Mouse (Mus musculus): ENCODE measurements around the gene Fam78a. TPM values are rescaled to one million over a fixed set of nuclear protein-coding genes. Genes with fewer than 3 reads are reported as not detected.

Gene Fam78a
- polyA plus RNA-seq, 1 experiment from 2014 or later: 1.5 TPM

DNA sequence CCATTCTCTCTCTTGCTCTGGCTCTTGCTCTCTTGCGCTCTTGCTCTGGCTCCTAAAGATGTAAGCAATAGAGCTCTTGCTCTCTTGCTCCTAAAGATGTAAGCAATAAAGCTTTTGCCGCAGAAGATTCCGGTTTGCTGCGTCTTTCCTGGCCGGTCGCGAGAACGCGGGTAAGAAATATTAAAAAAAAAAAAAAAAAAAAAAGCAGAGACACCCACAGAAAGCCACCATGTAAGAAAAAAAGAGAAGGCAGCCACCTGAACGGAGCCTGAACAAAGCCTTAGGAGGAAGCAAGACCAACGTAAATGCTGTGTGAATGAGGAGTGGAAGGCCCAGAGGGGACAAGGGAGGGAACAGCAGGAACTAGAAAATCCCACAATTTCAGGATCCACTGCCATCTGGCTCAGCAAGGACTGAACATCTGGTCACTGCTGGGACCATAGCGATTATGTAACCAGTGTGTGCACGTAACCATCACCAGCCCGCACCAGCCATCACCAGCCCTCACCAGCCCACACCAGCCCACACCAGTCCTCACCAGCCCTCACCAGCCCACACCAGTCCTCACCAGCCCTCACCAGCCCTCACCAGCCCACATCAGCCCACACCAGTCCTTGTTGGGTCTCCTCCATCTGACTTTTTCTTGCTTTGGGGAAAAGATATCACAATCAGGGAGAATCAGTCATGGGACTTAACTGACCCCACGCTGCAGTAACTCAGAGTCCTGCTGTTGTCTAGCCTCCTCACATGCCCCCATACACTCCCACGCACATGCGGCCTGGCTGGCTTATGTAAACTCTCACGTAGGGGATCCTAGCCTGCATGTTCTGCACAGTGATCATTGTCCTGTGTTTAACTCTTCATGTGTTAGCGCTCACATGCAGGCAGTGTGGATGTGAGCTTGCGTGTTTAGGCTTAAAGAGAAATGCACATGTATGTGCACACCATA is 35.4 kb upstream of the Fam78a start:
- no peak for DNase-seq (ENCODE audit: low spot score)
- Histone ChIP-seq H3K4me3 (no peak overlapping the region), H3K36me3 (no peaks in the 10 kb centered on the region), H3K27ac (peak overlapping the region; percentile 40; the same call in 1 of the 2 replicates), H3K9me3 (0 out of 2 replicates have a peak, but pooled peaks cover 6% of the 10 kb centered on the region), H3K27me3 (ENCODE audit: insufficient read depth, poor library complexity, severe bottlenecking) (no peaks in the 10 kb centered on the region), H3K4me1 (replicated peaks) (peaks cover 11% of the 10 kb centered on the region)
- WGBS: 93% methylated on average over 20 of the region's 20 CpGs

DNA sequence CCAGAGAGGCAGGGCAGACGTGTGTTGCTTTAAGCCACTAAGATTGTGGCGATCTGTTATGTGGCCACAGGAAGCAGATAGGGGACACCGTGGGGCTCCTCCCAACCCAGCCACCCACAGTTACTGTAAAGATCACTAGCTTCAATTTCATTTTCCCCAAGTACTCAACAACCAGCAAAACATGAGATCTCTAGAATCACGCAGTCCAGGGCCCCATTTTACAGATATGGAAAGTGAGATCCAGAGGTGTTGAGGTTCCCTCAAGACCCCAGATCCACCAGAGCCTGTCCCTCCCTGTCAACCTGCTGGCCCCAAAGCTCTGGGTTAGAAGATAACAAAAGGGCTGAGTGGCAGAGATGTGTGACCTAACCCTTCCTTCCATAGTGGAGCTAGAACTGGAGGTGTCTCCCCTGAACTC is 31.2 kb upstream of the Fam78a start:
- Histone ChIP-seq H3K4me3 (no peak overlapping the region), H3K27ac (no peak overlapping the region), H3K27me3 (ENCODE audit: insufficient read depth, poor library complexity, severe bottlenecking) (no peaks in the 10 kb centered on the region), H3K36me3 (no peaks in the 10 kb centered on the region), H3K4me1 (replicated peaks) (peaks cover 6% of the 10 kb centered on the region), H3K9me3 (0 out of 2 replicates have a peak, but pooled peaks cover 6% of the 10 kb centered on the region)
- DNase-seq (ENCODE audit: low spot score): no peak
- WGBS: 91% methylated on average over 4 of the region's 4 CpGs

- 0 out of 2 replicates have a peak, but pooled peaks cover 6% of the 10 kb centered on the region for H3K9me3 ChIP-seq
- peaks cover 8% of the 10 kb centered on the region for H3K4me1 ChIP-seq (replicated peaks)
- peaks cover 3% of the 10 kb centered on the region; the same call in 1 of the 2 replicates for H3K36me3 ChIP-seq
- no peak for DNase-seq (ENCODE audit: low spot score)
- no peak overlapping the region for H3K27ac ChIP-seq
- 70% methylated on average over 2 of the region's 2 CpGs for WGBS
- H3K4me3 ChIP-seq: no peak overlapping the region
- no peaks in the 10 kb centered on the region for H3K27me3 ChIP-seq (ENCODE audit: insufficient read depth, poor library complexity, severe bottlenecking)
Measured at GRCm38 (mm10) chr2:32112548-32112947, 27.9 kb upstream of the Fam78a start.

DNA sequence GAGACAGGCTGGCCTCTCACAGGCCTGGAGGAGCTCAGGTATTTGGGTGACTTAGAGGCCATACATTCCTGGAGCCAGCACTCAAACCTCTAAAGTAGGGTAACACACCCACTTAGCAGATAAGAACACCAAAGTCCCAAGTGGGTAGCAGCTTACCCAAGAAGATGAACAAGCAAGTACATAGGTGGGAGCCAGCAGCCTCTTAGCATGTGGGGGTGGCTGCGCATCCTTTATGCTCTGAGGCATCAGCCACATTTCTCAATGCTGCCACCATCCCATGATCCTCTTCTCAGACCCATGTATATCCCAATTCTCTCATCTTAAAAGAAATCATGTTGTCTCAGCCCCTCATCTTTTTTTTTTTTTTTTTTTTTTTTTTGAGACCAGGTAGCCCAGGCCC is 26.6 kb upstream of the Fam78a start:
- DNase-seq (ENCODE audit: low spot score): no peak
- no peak overlapping the region for H3K27ac ChIP-seq
- 0 out of 2 replicates have a peak, but pooled peaks cover under 1% of the 10 kb centered on the region for H3K9me3 ChIP-seq
- H3K36me3 ChIP-seq: peaks cover 3% of the 10 kb centered on the region; the same call in 1 of the 2 replicates
- 91% methylated on average over 1 of the region's 1 CpGs for WGBS
- H3K27me3 ChIP-seq (ENCODE audit: insufficient read depth, poor library complexity, severe bottlenecking): no peaks in the 10 kb centered on the region
- no peak overlapping the region for H3K4me3 ChIP-seq
- peaks cover 9% of the 10 kb centered on the region for H3K4me1 ChIP-seq (replicated peaks)

GRCm38 (mm10) chr2:32105930-32106329 is 21.3 kb upstream of the Fam78a start:
- Histone ChIP-seq H3K4me3 (no peak overlapping the region), H3K27me3 (ENCODE audit: insufficient read depth, poor library complexity, severe bottlenecking) (no peaks in the 10 kb centered on the region), H3K4me1 (replicated peaks) (peaks cover 42% of the 10 kb centered on the region), H3K27ac (peak overlapping the region; percentile 71), H3K36me3 (peaks cover 3% of the 10 kb centered on the region; the same call in 1 of the 2 replicates), H3K9me3 (no peaks in the 10 kb centered on the region)
- 85% methylated on average over 7 of the region's 7 CpGs for WGBS
- no peak for DNase-seq (ENCODE audit: low spot score)

- no peak overlapping the region for H3K4me3 ChIP-seq
- H3K36me3 ChIP-seq: peaks cover 7% of the 10 kb centered on the region
- H3K4me1 ChIP-seq (replicated peaks): peaks cover 36% of the 10 kb centered on the region
- peaks cover 3% of the 10 kb centered on the region; the same call in 1 of the 2 replicates for H3K9me3 ChIP-seq
- 64% methylated on average over 16 of the region's 16 CpGs for WGBS
- peak overlapping the region; percentile 71 for H3K27ac ChIP-seq
- DNase-seq (ENCODE audit: low spot score): peak; percentile 31
- H3K27me3 ChIP-seq (ENCODE audit: insufficient read depth, poor library complexity, severe bottlenecking): no peaks in the 10 kb centered on the region
Measured at GRCm38 (mm10) chr2:32105117-32105913, 20.7 kb upstream of the Fam78a start.

DNA sequence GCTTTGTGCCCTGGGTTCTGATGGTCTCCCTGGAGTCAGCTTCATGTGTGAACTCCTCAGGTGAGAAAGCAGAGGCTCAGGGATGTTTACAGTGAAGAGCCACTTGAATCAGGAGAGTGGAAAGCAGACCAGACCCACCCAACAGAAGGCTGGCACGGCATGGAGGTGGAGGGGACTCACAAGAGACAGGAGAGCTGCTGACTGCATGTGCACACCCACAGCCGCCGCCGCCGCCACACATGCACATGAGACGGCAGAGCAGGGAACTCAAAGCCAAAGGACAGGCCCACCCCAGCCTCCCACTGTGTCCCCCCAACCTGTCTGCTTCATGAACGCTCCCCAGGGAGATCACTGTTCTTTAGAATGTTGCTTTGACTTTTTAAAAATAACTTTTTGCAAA is 19.5 kb upstream of the Fam78a start:
- no peak overlapping the region for H3K4me3 ChIP-seq
- peaks cover 3% of the 10 kb centered on the region; the same call in 1 of the 2 replicates for H3K9me3 ChIP-seq
- H3K27me3 ChIP-seq (ENCODE audit: insufficient read depth, poor library complexity, severe bottlenecking): no peaks in the 10 kb centered on the region
- H3K27ac ChIP-seq: peak overlapping the region; percentile 41
- peaks cover 7% of the 10 kb centered on the region for H3K36me3 ChIP-seq
- no peak for DNase-seq (ENCODE audit: low spot score)
- 86% methylated on average over 7 of the region's 7 CpGs for WGBS
- H3K4me1 ChIP-seq (replicated peaks): peaks cover 36% of the 10 kb centered on the region

DNA sequence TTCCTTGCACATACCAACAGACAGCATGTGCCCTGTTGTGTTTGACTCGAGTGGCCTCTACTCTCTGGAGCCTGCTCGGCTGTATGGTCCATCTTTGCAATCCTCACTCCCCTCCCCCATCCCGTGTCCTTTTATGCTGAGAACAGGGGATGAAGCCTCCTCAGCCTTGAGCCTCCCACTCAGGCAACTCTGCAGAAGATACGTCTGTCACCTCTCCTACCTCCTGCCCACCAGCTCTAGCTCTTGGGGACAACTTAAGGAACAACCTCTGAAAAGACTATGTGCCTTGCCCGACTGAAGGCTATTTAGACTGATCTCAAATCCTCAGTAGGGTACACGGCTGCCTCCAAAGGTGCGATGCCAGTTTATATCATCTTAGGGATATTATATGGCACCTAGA is 18.9 kb upstream of the Fam78a start:
- H3K36me3 ChIP-seq: peaks cover 7% of the 10 kb centered on the region
- peak overlapping the region; percentile 36 for H3K4me3 ChIP-seq
- no peaks in the 10 kb centered on the region for H3K27me3 ChIP-seq (ENCODE audit: insufficient read depth, poor library complexity, severe bottlenecking)
- DNase-seq (ENCODE audit: low spot score): no peak
- peaks cover 3% of the 10 kb centered on the region; the same call in 1 of the 2 replicates for H3K9me3 ChIP-seq
- H3K4me1 ChIP-seq (replicated peaks): peaks cover 36% of the 10 kb centered on the region
- 79% methylated on average over 7 of the region's 7 CpGs for WGBS
- H3K27ac ChIP-seq: peak overlapping the region; percentile 62; the same call in 1 of the 2 replicates

DNA sequence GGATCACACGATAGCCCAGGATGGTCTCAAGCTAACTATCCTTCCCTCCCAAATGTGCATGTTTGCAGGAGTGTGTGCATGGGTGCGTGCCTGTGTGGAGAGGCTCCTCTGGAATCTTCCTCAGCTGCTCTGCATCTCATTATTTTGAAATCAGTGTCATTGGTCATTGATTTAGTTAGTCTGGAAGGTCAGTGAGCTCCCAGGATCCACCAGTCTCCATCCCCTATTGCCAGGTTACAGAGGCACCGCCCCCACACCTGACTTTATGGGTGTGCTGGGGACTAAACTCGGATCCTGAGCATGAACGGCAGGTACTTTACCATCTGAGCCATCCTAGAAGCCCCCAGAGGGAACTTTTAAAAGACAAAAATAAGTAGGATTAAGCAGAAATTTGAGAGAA is 18.3 kb upstream of the Fam78a start:
- Histone ChIP-seq H3K36me3 (peaks cover 5% of the 10 kb centered on the region; the same call in 1 of the 2 replicates), H3K9me3 (peaks cover 3% of the 10 kb centered on the region; the same call in 1 of the 2 replicates), H3K27me3 (ENCODE audit: insufficient read depth, poor library complexity, severe bottlenecking) (no peaks in the 10 kb centered on the region), H3K4me1 (replicated peaks) (peaks cover 36% of the 10 kb centered on the region), H3K4me3 (peak overlapping the region; percentile 36), H3K27ac (peak overlapping the region; percentile 62)
- DNase-seq (ENCODE audit: low spot score): no peak
- WGBS: 61% methylated on average over 5 of the region's 5 CpGs

- no peak for DNase-seq (ENCODE audit: low spot score)
- H3K27ac ChIP-seq: peak overlapping the region; percentile 89
- no peaks in the 10 kb centered on the region for H3K27me3 ChIP-seq (ENCODE audit: insufficient read depth, poor library complexity, severe bottlenecking)
- H3K4me1 ChIP-seq (replicated peaks): peaks cover 24% of the 10 kb centered on the region
- H3K36me3 ChIP-seq: peaks cover 5% of the 10 kb centered on the region; the same call in 1 of the 2 replicates
- H3K9me3 ChIP-seq: peaks cover 3% of the 10 kb centered on the region; the same call in 1 of the 2 replicates
- H3K4me3 ChIP-seq: peak overlapping the region; percentile 44
- 87% methylated on average over 10 of the region's 10 CpGs for WGBS
Measured at GRCm38 (mm10) chr2:32096122-32096420, 11.4 kb upstream of the Fam78a start.

DNA sequence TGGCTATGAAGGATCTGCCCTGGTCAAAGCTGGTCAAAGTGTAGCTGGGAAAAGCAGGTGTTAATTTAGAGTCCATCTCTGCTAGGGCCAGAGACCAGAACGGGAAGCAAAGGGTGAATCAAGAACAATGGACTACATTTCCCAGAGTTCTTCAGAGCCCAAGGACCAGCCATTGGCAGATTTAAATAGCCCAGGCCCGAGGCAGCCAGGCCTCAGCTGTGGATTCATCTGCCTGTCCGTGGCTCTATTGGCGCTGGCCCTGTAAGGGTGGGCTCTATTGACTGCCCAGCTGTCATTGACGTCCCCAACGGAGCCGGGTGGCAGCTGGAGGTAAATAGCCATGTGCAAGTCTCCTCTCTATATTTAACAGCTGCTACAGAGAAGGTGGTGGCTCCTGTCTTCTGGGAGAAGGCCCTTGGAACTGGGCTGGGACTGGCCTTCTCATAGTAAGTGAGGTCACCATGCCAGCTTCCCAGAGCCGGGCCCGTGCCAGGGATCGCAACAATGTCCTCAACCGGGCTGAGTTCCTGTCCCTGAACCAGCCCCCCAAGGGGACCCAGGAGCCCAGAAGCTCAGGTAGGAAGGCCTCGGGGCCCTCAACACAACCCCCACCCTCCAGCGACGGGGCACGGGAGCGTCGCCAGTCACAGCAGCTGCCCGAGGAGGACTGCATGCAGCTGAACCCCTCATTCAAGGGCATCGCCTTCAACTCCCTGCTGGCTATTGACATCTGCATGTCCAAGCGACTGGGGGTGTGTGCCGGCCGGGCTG is 10.9 kb upstream of the Fam78a start, which contains the start of gene Plpp7:
Gene Plpp7, plus strand, starts transcription at position 178 of the 771 bp plus-strand sequence.
- 56% methylated on average over 22 of the region's 22 CpGs for WGBS
- Histone ChIP-seq H3K36me3 (peaks cover 1% of the 10 kb centered on the region; the same call in 1 of the 2 replicates), H3K9me3 (peaks cover 1% of the 10 kb centered on the region; the same call in 1 of the 2 replicates), H3K27ac (peak within 1 kb of the TSS; percentile 89), H3K4me1 (replicated peaks) (peaks cover 24% of the 10 kb centered on the region), H3K4me3 (peak within 1 kb of the TSS; percentile 44), H3K27me3 (ENCODE audit: insufficient read depth, poor library complexity, severe bottlenecking) (0 out of 2 replicates have a peak, but pooled peaks cover 5% of the 10 kb centered on the region)
- DNase-seq (ENCODE audit: low spot score): peak; percentile 78

Data from hindbrain, embryonic 10.5 days (tissue).